Mouse (Mus musculus) kidney, adult 9 months (tissue): ENCODE measurements around the gene Ift22.

Source experiments
- DNase-seq: peaks from one replicate; pipeline ENCODE4 v3.0.0; 2022

Gene Ift22

GRCm38 (mm10) chr5:136907587-136907986, 363 bp upstream of the Ift22 start:
- no peak for DNase-seq

- no peak for DNase-seq
Measured at GRCm38 (mm10) chr5:136914183-136914582, 6.2 kb downstream of the Ift22 start.

- DNase-seq: no peak
Measured at GRCm38 (mm10) chr5:136917613-136918242, 9.8 kb downstream of the Ift22 start.

GRCm38 (mm10) chr5:136918655-136919472, 10.9 kb downstream of the Ift22 start:
- peak; percentile 85 for DNase-seq

GRCm38 (mm10) chr5:136919546-136920301, 11.8 kb downstream of the Ift22 start:
- DNase-seq: no peak

GRCm38 (mm10) chr5:136922830-136923229, 14.9 kb downstream of the Ift22 start:
- no peak for DNase-seq

- no peak for DNase-seq
Measured at GRCm38 (mm10) chr5:136923751-136924478, 16.0 kb downstream of the Ift22 start.

GRCm38 (mm10) chr5:136929073-136929472, 21.1 kb downstream of the Ift22 start:
- peak; percentile 89 for DNase-seq

GRCm38 (mm10) chr5:136931896-136932295, 23.9 kb downstream of the Ift22 start:
- DNase-seq: no peak

GRCm38 (mm10) chr5:136932956-136933355, 25.0 kb downstream of the Ift22 start:
- no peak for DNase-seq

GRCm38 (mm10) chr5:136933930-136934329, 26.0 kb downstream of the Ift22 start:
- DNase-seq: no peak

- DNase-seq: no peak
Measured at GRCm38 (mm10) chr5:136935905-136936695, 28.1 kb downstream of the Ift22 start.

GRCm38 (mm10) chr5:136936750-136937149, 28.8 kb downstream of the Ift22 start:
- no peak for DNase-seq

- DNase-seq: peak; percentile 88
Measured at GRCm38 (mm10) chr5:136937621-136938020, 29.7 kb downstream of the Ift22 start.

- DNase-seq: peak; percentile 49
Measured at GRCm38 (mm10) chr5:136939284-136939683, 31.3 kb downstream of the Ift22 start.

- DNase-seq: peak; percentile 68
Measured at GRCm38 (mm10) chr5:136940029-136940428, 32.1 kb downstream of the Ift22 start.

- DNase-seq: no peak
Measured at GRCm38 (mm10) chr5:136940845-136941560, 33.1 kb downstream of the Ift22 start.

- DNase-seq: no peak
Measured at GRCm38 (mm10) chr5:136942781-136943180, 34.8 kb downstream of the Ift22 start.

GRCm38 (mm10) chr5:136943382-136943781, 35.4 kb downstream of the Ift22 start:
- no peak for DNase-seq

GRCm38 (mm10) chr5:136945084-136945483, 37.1 kb downstream of the Ift22 start:
- DNase-seq: no peak

GRCm38 (mm10) chr5:136947874-136948273, 39.9 kb downstream of the Ift22 start:
- no peak for DNase-seq
